8 mouse cellular contexts compared by ENCODE assay signal in the genomic region with DNA sequence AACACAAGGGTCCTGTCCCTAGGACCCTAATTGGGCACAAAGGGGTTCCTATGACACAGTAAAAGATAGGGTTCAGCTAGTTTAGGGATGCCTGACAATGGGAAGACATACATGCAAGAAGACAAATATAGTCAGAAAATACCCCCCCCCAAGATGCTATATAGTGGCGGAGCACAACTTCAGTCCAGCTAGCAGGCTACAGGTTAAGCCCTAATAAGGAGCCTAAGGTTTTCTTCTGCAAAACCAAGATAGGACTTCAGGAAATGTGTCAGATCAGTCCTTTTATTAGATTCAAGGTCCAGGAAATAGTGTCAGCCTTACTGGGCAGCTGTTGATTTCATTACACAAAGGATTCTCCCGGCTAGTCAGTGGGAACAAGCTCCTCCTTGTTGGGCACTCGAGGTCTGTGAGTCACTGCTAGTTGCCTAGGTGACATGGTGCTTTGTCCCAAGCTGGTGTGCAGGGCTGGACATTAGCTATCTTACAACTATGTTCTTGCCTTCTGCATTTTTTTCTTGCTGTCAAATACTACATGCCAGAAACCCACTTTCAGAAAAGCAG. TPM values are rescaled to one million over a fixed set of nuclear protein-coding genes. Genes with fewer than 3 reads are reported as not detected.
A peak's percentile ranks its signal among the peaks of the same experiment; 100 is the strongest.
DNase-seq lines count a peak whose midpoint lies in the region; ATAC-seq and TF ChIP-seq lines count a peak whose summit lies in the region.

No protein-coding gene starts in this region.

- no peak overlapping the region for H3K9ac ChIP-seq in hindbrain, embryonic 12.5 days
- no peak overlapping the region for H3K9ac ChIP-seq in lung, embryonic 14.5 days

- no peaks in the 10 kb centered on the region for H3K79me2 ChIP-seq in C2C12 (ENCODE audit: control insufficient read depth, insufficient read depth)

- peak; percentile 86 for ATAC-seq in hindbrain, embryonic 12.5 days (ENCODE audit: low FRiP score)
- peak; percentile 60; the same call in 1 of the 2 replicates for ATAC-seq in lung, embryonic 14.5 days (ENCODE audit: insufficient read depth)

- no peak overlapping the region; the same call in 1 of the 2 replicates for H3K27ac ChIP-seq in hindbrain, embryonic 12.5 days
- peak overlapping the region; percentile 3 for H3K27ac ChIP-seq in lung, embryonic 14.5 days (ENCODE audit: low read depth)
- no peak overlapping the region for H3K27ac ChIP-seq in thymus, adult 2 months (ENCODE audit: control insufficient read depth, insufficient read depth, low read length)

- TF ChIP-seq POLR2A in thymus, adult 2 months (IDR thresholded peaks at IDR 0.05; ENCODE audit: control insufficient read depth, extremely low read depth, insufficient read depth, low read length, poor library complexity) = no peak

- no peaks in the 10 kb centered on the region for H3K79me3 ChIP-seq in C2C12 (ENCODE audit: low read depth)

- H3K27me3 ChIP-seq in C2C12 (ENCODE audit: control insufficient read depth, insufficient read depth, insufficient read length) = no peaks in the 10 kb centered on the region
- H3K27me3 ChIP-seq in hindbrain, embryonic 12.5 days = no peaks in the 10 kb centered on the region
- H3K27me3 ChIP-seq in lung, embryonic 14.5 days (ENCODE audit: insufficient read depth, low read length) = no peaks in the 10 kb centered on the region
- no peaks in the 10 kb centered on the region for H3K27me3 ChIP-seq in thymus, adult 2 months (ENCODE audit: control insufficient read depth, insufficient read depth, low read length)

- peak; percentile 76 for DNase-seq in adrenal gland, postnatal 10 days
- DNase-seq in gastrocnemius, adult 18-20 months (ENCODE audit: low spot score) = peak; percentile 83
- DNase-seq in lung, embryonic 14.5 days = peak; percentile 76
- DNase-seq in skeletal muscle tissue, adult 2 months (ENCODE audit: low read depth, low spot score) = peak; percentile 85
- DNase-seq in thymus, adult 2 months = no peak
- DNase-seq in cerebellum, adult 11-12 months = no peak

- H3K36me3 ChIP-seq in C2C12 (ENCODE audit: control insufficient read depth, insufficient read depth) = no peaks in the 10 kb centered on the region
- no peaks in the 10 kb centered on the region for H3K36me3 ChIP-seq in hindbrain, embryonic 12.5 days
- no peaks in the 10 kb centered on the region for H3K36me3 ChIP-seq in lung, embryonic 14.5 days (ENCODE audit: insufficient read depth)
- no peaks in the 10 kb centered on the region for H3K36me3 ChIP-seq in thymus, adult 2 months (ENCODE audit: control insufficient read depth, insufficient read depth, low read length)

- no peak for TF ChIP-seq CTCF in C2C12 (IDR thresholded peaks at IDR 0.05; ENCODE audit: control insufficient read depth, insufficient read depth, insufficient read length)
- TF ChIP-seq CTCF in lung, embryonic 14.5 days (IDR thresholded peaks at IDR 0.05; ENCODE audit: low read depth) = no peak
- TF ChIP-seq CTCF in thymus, adult 2 months (IDR thresholded peaks at IDR 0.05; ENCODE audit: borderline replicate concordance, control insufficient read depth, extremely low read depth, insufficient read depth, low read length, poor library complexity) = no peak

- 29% methylated on average over 3 of the region's 3 CpGs for WGBS in hindbrain, embryonic 12.5 days
- 29% methylated on average over 3 of the region's 3 CpGs for WGBS in lung, embryonic 14.5 days
- WGBS in thymus, adult 2 months = 70% methylated on average over 3 of the region's 3 CpGs

- H3ac ChIP-seq in C2C12 (ENCODE audit: control insufficient read depth, insufficient read length, low read depth) = no peak overlapping the region

- H3K9me3 ChIP-seq in hindbrain, embryonic 12.5 days (replicated peaks) = no peaks in the 10 kb centered on the region
- no peaks in the 10 kb centered on the region for H3K9me3 ChIP-seq in lung, embryonic 14.5 days (ENCODE audit: low read depth, low read length)

- H3K4me2 ChIP-seq in hindbrain, embryonic 12.5 days (replicated peaks) = no peak overlapping the region
- H3K4me2 ChIP-seq in lung, embryonic 14.5 days = no peak overlapping the region

- H3K4me3 ChIP-seq in C2C12 (ENCODE audit: insufficient read depth, poor library complexity, severe bottlenecking) = no peak overlapping the region
- H3K4me3 ChIP-seq in hindbrain, embryonic 12.5 days = no peak overlapping the region
- H3K4me3 ChIP-seq in lung, embryonic 14.5 days (ENCODE audit: low read depth, low read length) = no peak overlapping the region
- H3K4me3 ChIP-seq in thymus, adult 2 months (ENCODE audit: control insufficient read depth, insufficient read depth, low read length) = no peak overlapping the region

- H3K4me1 ChIP-seq in hindbrain, embryonic 12.5 days = 0 out of 2 replicates have a peak, but pooled peaks cover 2% of the 10 kb centered on the region
- H3K4me1 ChIP-seq in lung, embryonic 14.5 days (ENCODE audit: insufficient read depth) = peaks cover 6% of the 10 kb centered on the region; the same call in 1 of the 2 replicates
- H3K4me1 ChIP-seq in thymus, adult 2 months (replicated peaks; ENCODE audit: control insufficient read depth, insufficient read depth, low read length) = no peaks in the 10 kb centered on the region

TF ChIP-seq in C2C12, 6 proteins besides CTCF, POLR2A, EP300 and RAD21:
- TF ChIP-seq MYOD1 (IDR thresholded peaks at IDR 0.05; ENCODE audit: control insufficient read depth, insufficient read length, low read depth) (peak; percentile 75), MYOG (IDR thresholded peaks at IDR 0.05; ENCODE audit: control insufficient read depth, extremely low read depth, insufficient read length) (no peak), USF1 (IDR thresholded peaks at IDR 0.05; ENCODE audit: low read depth) (no peak), MAX (IDR thresholded peaks at IDR 0.05) (no peak), CEBPB (IDR thresholded peaks at IDR 0.05; ENCODE audit: low read depth) (peak; percentile 12), FOSL1 (IDR thresholded peaks at IDR 0.05; ENCODE audit: insufficient read depth, low read length, poor library complexity, severe bottlenecking) (peak; percentile 41)
TF ChIP-seq in C2C12: peak in this region for 3.

RNA-seq across cellular contexts. Expression of gene Cd93, which starts 34.9 kb away (rescaled TPM):
- 0.07 TPM for polyA plus RNA-seq in C2C12 (2012; fragmentation: generic; extraction: Trizol)
- total RNA-seq in adrenal gland, postnatal 10 days (2021) = 10 to 100 TPM; 70.6 to 91.4 TPM
- total RNA-seq in gastrocnemius, adult 18-20 months (2021) = 10 to 100 TPM in 1 of 2 experiments, 1 to 10 TPM in 1; 7.9 to 14.8 TPM
- 7.0 and 7.4 TPM in 2 replicates for polyA plus RNA-seq in hindbrain, embryonic 12.5 days (2016; fragmentation: Nextera tagmentation; extraction: Ambion mirVana)
- polyA plus RNA-seq in lung, embryonic 14.5 days (2014; fragmentation: Nextera tagmentation; extraction: Ambion mirVana) = 33.7 and 34.4 TPM in 2 replicates
- 3.3 and 3.6 TPM in 2 replicates for polyA plus RNA-seq in thymus, adult 2 months (2012; rRNA removed)

Comparison
In these comparisons a context has a peak if more than half of its experiments do, and no peak if none do; other contexts are left out.
1. DNase-seq: peak in adrenal gland, postnatal 10 days (single experiment), gastrocnemius, adult 18-20 months (single experiment), lung, embryonic 14.5 days (single experiment) and skeletal muscle tissue, adult 2 months (single experiment); none in thymus, adult 2 months (single experiment) and cerebellum, adult 11-12 months (single experiment).